Mouse (Mus musculus): ENCODE results near the gene Ccm2l. TPM values are rescaled to one million over a fixed set of nuclear protein-coding genes. Genes with fewer than 3 reads are reported as not detected.

Ccm2l gene
- total RNA-seq (2014; rRNA removed) (3.9 and 4.7 TPM in 2 replicates), polyA plus RNA-seq (2015; fragmentation: Nextera tagmentation; extraction: Ambion mirVana) (1.3 TPM in 2 replicates)

- Histone ChIP-seq H3K4me2 (ENCODE audit: low read depth, low read length) (0 out of 2 replicates have a peak within 1 kb of the TSS, but pooled peaks have one; percentile 13), H3K9me3 (ENCODE audit: low read length) (no peaks in the 10 kb centered on the region), H3K27me3 (ENCODE audit: insufficient read depth, low read length) (peaks cover 10% of the 10 kb centered on the region), H3K4me3 (ENCODE audit: low read length) (no peak within 1 kb of the TSS), H3K9ac (replicated peaks; ENCODE audit: low read length) (no peak within 1 kb of the TSS), H3K4me1 (ENCODE audit: insufficient read depth, low read length) (no peaks in the 10 kb centered on the region), H3K27ac (no peak within 1 kb of the TSS), H3K36me3 (ENCODE audit: insufficient read depth, low read length) (no peaks in the 10 kb centered on the region)
- WGBS: 55% methylated on average over 12 of the region's 12 CpGs
- DNase-seq (ENCODE audit: low spot score) (no peak), ATAC-seq (no peak)
- TF ChIP-seq CTCF (IDR thresholded peaks at IDR 0.05; ENCODE audit: low read depth): no peak
These were observed at the start of gene Ccm2l for GRCm38 (mm10) chr2:153065747-153066508. Ccm2l (plus strand) TSS chr2:153065955.

- no peak overlapping the region for H3K9ac ChIP-seq (replicated peaks; ENCODE audit: low read length)
- no peak overlapping the region for H3K4me3 ChIP-seq (ENCODE audit: low read length)
- 43% methylated on average over 5 of the region's 5 CpGs for WGBS
- no peaks in the 10 kb centered on the region for H3K27me3 ChIP-seq (ENCODE audit: insufficient read depth, low read length)
- no peak for TF ChIP-seq CTCF (IDR thresholded peaks at IDR 0.05; ENCODE audit: low read depth)
- no peak for DNase-seq (ENCODE audit: low spot score)
- ATAC-seq: no peak
- no peak overlapping the region for H3K4me2 ChIP-seq (ENCODE audit: low read depth, low read length)
- no peak overlapping the region for H3K27ac ChIP-seq
- H3K9me3 ChIP-seq (ENCODE audit: low read length): no peaks in the 10 kb centered on the region
- H3K36me3 ChIP-seq (ENCODE audit: insufficient read depth, low read length): peaks cover 5% of the 10 kb centered on the region; the same call in 1 of the 2 replicates
- H3K4me1 ChIP-seq (ENCODE audit: insufficient read depth, low read length): no peaks in the 10 kb centered on the region
These were observed 49.0 kb upstream of the Ccm2l start for GRCm38 (mm10) chr2:153016786-153017185.

- no peak overlapping the region for H3K4me3 ChIP-seq (ENCODE audit: low read length)
- no peak for TF ChIP-seq CTCF (IDR thresholded peaks at IDR 0.05; ENCODE audit: low read depth)
These were observed 46.4 kb upstream of the Ccm2l start for GRCm38 (mm10) chr2:153019355-153019754.

GRCm38 (mm10) chr2:153021163-153021562 lies 44.6 kb upstream of the Ccm2l start:
- H3K4me1 ChIP-seq (ENCODE audit: insufficient read depth, low read length): no peaks in the 10 kb centered on the region
- H3K9me3 ChIP-seq (ENCODE audit: low read length): no peaks in the 10 kb centered on the region
- ATAC-seq: no peak
- no peak overlapping the region for H3K27ac ChIP-seq
- TF ChIP-seq CTCF (IDR thresholded peaks at IDR 0.05; ENCODE audit: low read depth): no peak
- no peak overlapping the region for H3K9ac ChIP-seq (replicated peaks; ENCODE audit: low read length)
- H3K36me3 ChIP-seq (ENCODE audit: insufficient read depth, low read length): no peaks in the 10 kb centered on the region
- H3K4me2 ChIP-seq (ENCODE audit: low read depth, low read length): no peak overlapping the region
- H3K27me3 ChIP-seq (ENCODE audit: insufficient read depth, low read length): no peaks in the 10 kb centered on the region
- no peak overlapping the region for H3K4me3 ChIP-seq (ENCODE audit: low read length)
- DNase-seq (ENCODE audit: low spot score): no peak
- WGBS: 65% methylated on average over 3 of the region's 3 CpGs

More at GRCm38 (mm10) chr2:153019355-153019754, 46.4 kb upstream of the Ccm2l start:
- DNase-seq (ENCODE audit: low spot score) (no peak), ATAC-seq (no peak)
- no peak overlapping the region for H3K9ac ChIP-seq (replicated peaks; ENCODE audit: low read length)
- no peak overlapping the region for H3K27ac ChIP-seq
- WGBS: 66% methylated on average over 3 of the region's 3 CpGs
- no peaks in the 10 kb centered on the region for H3K27me3 ChIP-seq (ENCODE audit: insufficient read depth, low read length)
- H3K9me3 ChIP-seq (ENCODE audit: low read length): no peaks in the 10 kb centered on the region
- H3K4me2 ChIP-seq (ENCODE audit: low read depth, low read length): no peak overlapping the region
- no peaks in the 10 kb centered on the region for H3K4me1 ChIP-seq (ENCODE audit: insufficient read depth, low read length)
- no peaks in the 10 kb centered on the region for H3K36me3 ChIP-seq (ENCODE audit: insufficient read depth, low read length)

GRCm38 (mm10) chr2:153022855-153023254 lies 42.9 kb upstream of the Ccm2l start:
- Histone ChIP-seq H3K9me3 (ENCODE audit: low read length) (no peaks in the 10 kb centered on the region), H3K4me3 (ENCODE audit: low read length) (no peak overlapping the region), H3K27ac (no peak overlapping the region), H3K36me3 (ENCODE audit: insufficient read depth, low read length) (no peaks in the 10 kb centered on the region), H3K4me2 (ENCODE audit: low read depth, low read length) (no peak overlapping the region), H3K9ac (replicated peaks; ENCODE audit: low read length) (no peak overlapping the region), H3K4me1 (ENCODE audit: insufficient read depth, low read length) (no peaks in the 10 kb centered on the region), H3K27me3 (ENCODE audit: insufficient read depth, low read length) (no peaks in the 10 kb centered on the region)
- no peak for DNase-seq (ENCODE audit: low spot score)
- ATAC-seq: no peak
- 51% methylated on average over 4 of the region's 4 CpGs for WGBS
- TF ChIP-seq CTCF (IDR thresholded peaks at IDR 0.05; ENCODE audit: low read depth): no peak

- Histone ChIP-seq H3K9ac (replicated peaks; ENCODE audit: low read length) (no peak overlapping the region), H3K27me3 (ENCODE audit: insufficient read depth, low read length) (no peaks in the 10 kb centered on the region), H3K4me2 (ENCODE audit: low read depth, low read length) (no peak overlapping the region), H3K27ac (no peak overlapping the region), H3K36me3 (ENCODE audit: insufficient read depth, low read length) (no peaks in the 10 kb centered on the region), H3K9me3 (ENCODE audit: low read length) (no peaks in the 10 kb centered on the region), H3K4me3 (ENCODE audit: low read length) (no peak overlapping the region), H3K4me1 (ENCODE audit: insufficient read depth, low read length) (no peaks in the 10 kb centered on the region)
- 83% methylated on average over 7 of the region's 7 CpGs for WGBS
- DNase-seq (ENCODE audit: low spot score): no peak
- TF ChIP-seq CTCF (IDR thresholded peaks at IDR 0.05; ENCODE audit: low read depth): no peak
- ATAC-seq: no peak
These were observed 39.7 kb upstream of the Ccm2l start for GRCm38 (mm10) chr2:153026052-153026451.

- ATAC-seq: no peak
- 38% methylated on average over 4 of the region's 4 CpGs for WGBS
- no peak for TF ChIP-seq CTCF (IDR thresholded peaks at IDR 0.05; ENCODE audit: low read depth)
These were observed 38.3 kb upstream of the Ccm2l start for GRCm38 (mm10) chr2:153027501-153027900.

More at GRCm38 (mm10) chr2:153027501-153027900, 38.3 kb upstream of the Ccm2l start:
- Histone ChIP-seq H3K27ac (no peak overlapping the region), H3K36me3 (ENCODE audit: insufficient read depth, low read length) (no peaks in the 10 kb centered on the region), H3K4me1 (ENCODE audit: insufficient read depth, low read length) (no peaks in the 10 kb centered on the region; the same call in 1 of the 2 replicates), H3K27me3 (ENCODE audit: insufficient read depth, low read length) (no peaks in the 10 kb centered on the region), H3K4me2 (ENCODE audit: low read depth, low read length) (no peak overlapping the region), H3K9me3 (ENCODE audit: low read length) (no peaks in the 10 kb centered on the region), H3K4me3 (ENCODE audit: low read length) (no peak overlapping the region), H3K9ac (replicated peaks; ENCODE audit: low read length) (no peak overlapping the region)
- DNase-seq (ENCODE audit: low spot score): no peak

All from hindbrain, postnatal 0 days (tissue).